Mouse (Mus musculus) gastrocnemius, adult 2 months (tissue): ENCODE results near the gene Raver2. TPM values are rescaled to one million over a fixed set of nuclear protein-coding genes. Genes with fewer than 3 reads are reported as not detected.

Source experiments
- DNase-seq: peaks from one replicate; pipeline ENCODE4 v3.0.0; 2022
- H3K27ac ChIP-seq: fragments of 200-600 bp; 2 replicates; pipeline ENCODE4 v1.8.1; 2022; ENCODE audit warnings: mild to moderate bottlenecking
- H3K4me3 ChIP-seq: fragments of 200-600 bp; 2 replicates; pipeline ENCODE4 v1.8.1; 2022; ENCODE audit warnings: mild to moderate bottlenecking, moderate library complexity
- CTCF ChIP-seq: fragments of 200-600 bp; IDR thresholded peaks from 2 replicates; pipeline ENCODE4 v1.8.1; 2022; ENCODE audit warnings: antibody characterized with exemption, mild to moderate bottlenecking, moderate library complexity
- intact Hi-C: fragments of 180-260 bp; cut with DNase I; formaldehyde crosslinking; loops from one replicate; pipeline ENCODE4 v1.15.1; 2025
- total RNA-seq, 2 experiments: library from RNA; stranded (reverse); gene quantifications; 2 replicates each; pipeline ENCODE4 v1.2.3; 2021

The Raver2 gene
- total RNA-seq, 2 experiments from 2014 or later = 1.6 to 6.7 TPM

- no peak overlapping the region for H3K27ac ChIP-seq
- H3K4me3 ChIP-seq = no peak overlapping the region
- TF ChIP-seq CTCF = no peak
- intact Hi-C loops = no loop called here
- DNase-seq = no peak
These were observed 69.2 kb downstream of the Raver2 start for GRCm38 (mm10) chr4:101137975-101138374.

GRCm38 (mm10) chr4:101141768-101142167 lies 73.0 kb downstream of the Raver2 start:
- no peak for TF ChIP-seq CTCF
- no peak for DNase-seq
- H3K27ac ChIP-seq = no peak overlapping the region
- intact Hi-C loops = no loop called here
- no peak overlapping the region for H3K4me3 ChIP-seq

DNA sequence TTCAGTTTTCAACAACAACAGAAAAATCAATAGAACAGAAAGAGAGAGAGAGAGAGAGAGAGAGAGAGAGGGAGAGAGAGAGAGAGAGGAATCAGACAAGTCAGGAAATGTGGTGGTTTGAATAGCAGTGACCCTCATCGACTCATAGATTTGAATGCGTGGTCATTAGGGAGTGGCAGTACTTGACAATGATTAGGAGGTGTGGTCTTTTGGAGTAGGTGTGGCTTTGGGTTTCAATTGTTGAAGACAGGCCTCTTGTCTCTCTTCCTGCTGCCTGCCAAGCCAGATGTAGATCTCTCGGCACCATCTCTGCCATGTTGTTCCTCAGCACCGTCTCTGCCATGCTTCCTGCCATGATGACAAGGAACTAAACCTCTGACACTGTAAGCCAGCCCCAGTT lies 75.1 kb downstream of the Raver2 start:
- no peak for TF ChIP-seq CTCF
- no peak overlapping the region for H3K4me3 ChIP-seq
- DNase-seq = no peak
- H3K27ac ChIP-seq = no peak overlapping the region
- intact Hi-C loops = no loop called here

- TF ChIP-seq CTCF = no peak
- Histone ChIP-seq H3K4me3 (no peak overlapping the region), H3K27ac (no peak overlapping the region)
- intact Hi-C loops = no loop called here
- no peak for DNase-seq
These were observed 75.6 kb downstream of the Raver2 start for GRCm38 (mm10) chr4:101144361-101144760.

DNA sequence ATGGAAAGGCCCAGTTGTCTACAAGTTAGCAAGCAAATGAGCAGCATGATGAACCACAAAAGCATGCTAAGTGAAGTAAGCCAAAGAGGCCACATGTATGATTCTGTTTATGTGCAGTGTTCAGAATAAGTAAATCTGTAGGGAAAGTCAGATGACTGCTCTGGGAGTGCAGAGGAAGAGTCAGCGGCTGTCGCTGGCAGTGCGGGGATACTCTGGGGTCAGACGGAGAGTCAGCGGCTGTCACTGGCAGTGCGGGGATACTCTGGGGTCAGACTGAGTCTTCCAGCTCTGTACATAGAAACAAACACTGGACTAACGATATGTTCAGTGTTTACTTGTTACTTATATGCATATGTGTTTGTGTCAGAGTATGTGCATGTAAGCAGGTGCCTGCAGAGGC lies 76.0 kb downstream of the Raver2 start:
- H3K4me3 ChIP-seq = no peak overlapping the region
- TF ChIP-seq CTCF = no peak
- no peak overlapping the region for H3K27ac ChIP-seq
- intact Hi-C loops = loop anchor here (5.0 kb wide), 2 partner anchors 422 to 557 kb away; no protein-coding TSS in a partner anchor
- DNase-seq = no peak

DNA sequence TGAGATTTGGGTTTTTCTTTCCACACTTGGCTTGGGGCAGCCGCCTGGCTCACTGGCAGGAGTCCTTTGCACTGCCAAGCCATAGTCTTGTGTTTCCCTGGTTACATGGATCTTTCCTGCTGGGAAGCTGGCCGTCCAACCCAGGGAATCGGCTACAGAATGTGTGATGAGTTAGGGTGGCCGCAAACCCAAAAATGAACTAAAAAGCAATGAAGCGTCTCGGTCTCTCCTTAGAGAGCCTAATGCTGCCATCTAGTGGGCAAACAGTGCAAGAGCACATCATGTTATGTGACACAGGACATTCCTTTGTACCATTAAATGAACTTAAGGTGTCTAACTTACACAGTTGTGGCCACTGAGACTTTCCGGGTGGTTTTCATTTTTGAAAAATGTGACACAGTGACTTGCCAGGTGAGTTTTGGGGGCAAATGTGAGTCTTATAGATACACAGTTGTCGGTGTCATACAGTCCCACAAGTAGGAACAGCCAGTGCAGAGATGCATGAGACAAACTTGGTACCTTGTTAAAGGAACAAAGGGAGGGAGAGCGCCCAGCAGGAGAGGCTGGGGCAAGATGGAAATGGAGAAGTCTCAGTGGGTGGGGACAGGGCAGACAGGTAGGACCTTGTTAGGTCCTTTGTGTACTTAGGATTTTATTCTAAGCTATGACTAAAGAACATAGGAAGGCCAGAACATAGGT lies 77.4 kb downstream of the Raver2 start:
- intact Hi-C loops = loop anchor here (1.0 to 5.0 kb wide), 3 partner anchors 148 to 559 kb away; no protein-coding TSS in a partner anchor
- peak; percentile 97 for TF ChIP-seq CTCF
- Histone ChIP-seq H3K4me3 (no peak overlapping the region), H3K27ac (no peak overlapping the region)
- peak; percentile 65 for DNase-seq

DNA sequence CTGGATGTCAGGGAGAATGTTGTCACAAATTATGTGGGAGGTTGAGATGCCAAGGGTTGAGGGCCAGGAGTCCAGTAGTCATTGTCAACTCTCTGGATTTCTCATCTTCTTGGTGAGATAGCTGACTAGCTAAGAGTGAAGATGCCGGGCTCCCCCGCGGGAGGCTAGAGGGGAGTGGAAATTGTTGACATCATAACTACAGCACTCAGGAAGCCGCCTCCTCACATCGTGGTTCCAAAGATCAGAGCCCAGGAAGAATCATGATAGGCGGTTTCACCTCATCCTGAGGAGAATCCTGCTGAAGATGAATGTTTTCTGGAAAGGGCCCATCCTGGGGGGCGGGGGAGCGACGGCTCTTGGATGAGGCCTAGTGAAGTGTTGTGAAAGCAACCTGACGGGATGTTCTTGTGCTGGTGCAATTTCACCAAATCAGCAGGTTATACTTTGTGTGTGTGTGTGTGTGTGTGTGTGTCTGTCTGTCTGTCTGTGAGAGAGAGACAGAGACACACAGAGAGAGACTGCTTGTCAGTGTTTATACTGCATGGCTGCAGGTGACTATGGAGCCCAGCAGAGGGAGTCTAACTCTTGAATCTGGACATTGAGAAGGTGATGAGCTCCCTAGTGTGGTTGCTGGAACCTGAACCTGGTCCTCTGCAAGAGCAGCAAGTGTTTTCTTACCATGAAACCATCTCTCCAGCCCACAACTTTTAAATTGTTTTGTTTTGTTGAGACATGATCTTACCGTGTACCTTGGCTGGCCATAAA lies 78.3 kb downstream of the Raver2 start:
- H3K27ac ChIP-seq = no peak overlapping the region
- no peak for DNase-seq
- TF ChIP-seq CTCF = peak; percentile 36; the same call in 1 of the 2 replicates
- H3K4me3 ChIP-seq = no peak overlapping the region
- intact Hi-C loops = loop anchor here (1.0 to 5.0 kb wide), 3 partner anchors 149 to 560 kb away; no protein-coding TSS in a partner anchor

DNA sequence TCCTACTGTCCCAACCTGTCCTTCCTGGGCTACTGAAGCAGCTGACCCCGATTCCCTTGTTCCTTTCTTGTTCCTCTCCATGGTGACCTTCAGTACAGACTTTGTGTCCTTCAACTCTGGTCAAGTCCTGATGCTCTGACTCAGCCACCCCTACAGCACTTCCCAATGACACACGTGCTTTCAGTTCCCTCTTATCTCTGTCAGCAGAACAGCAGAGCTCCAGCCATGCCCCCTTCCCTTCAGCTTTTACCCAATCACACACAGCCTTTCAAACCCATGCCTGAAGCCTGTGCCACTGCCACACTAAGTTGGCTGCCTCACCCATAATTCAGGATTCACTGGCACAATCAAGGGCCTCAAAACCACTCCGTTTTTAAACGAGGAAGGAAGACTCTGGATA lies 86.8 kb downstream of the Raver2 start:
- no peak overlapping the region for H3K27ac ChIP-seq
- no peak for DNase-seq
- no peak for TF ChIP-seq CTCF
- intact Hi-C loops = no loop called here
- H3K4me3 ChIP-seq = no peak overlapping the region

DNA sequence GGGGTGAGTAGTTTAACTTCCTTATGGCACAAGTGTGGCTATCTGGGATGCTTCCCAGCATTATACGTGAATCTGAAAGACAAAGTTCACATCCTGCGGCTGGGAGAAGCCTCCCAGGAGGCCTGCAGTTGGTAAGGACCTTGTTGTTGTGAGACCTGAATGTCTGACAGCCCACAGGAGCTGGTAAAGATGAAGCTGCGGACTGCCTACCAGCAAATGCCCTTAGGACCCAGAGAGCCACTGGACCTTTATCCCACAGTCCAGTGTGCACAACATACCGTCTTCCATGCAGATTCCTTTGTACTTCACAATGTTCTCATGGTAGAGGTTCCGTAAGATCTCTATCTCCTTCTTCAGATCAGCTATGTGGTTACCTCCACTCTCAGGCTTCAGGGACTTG lies 88.7 kb downstream of the Raver2 start:
- intact Hi-C loops = no loop called here
- no peak overlapping the region for H3K4me3 ChIP-seq
- no peak overlapping the region for H3K27ac ChIP-seq
- TF ChIP-seq CTCF = no peak
- DNase-seq = no peak

DNA sequence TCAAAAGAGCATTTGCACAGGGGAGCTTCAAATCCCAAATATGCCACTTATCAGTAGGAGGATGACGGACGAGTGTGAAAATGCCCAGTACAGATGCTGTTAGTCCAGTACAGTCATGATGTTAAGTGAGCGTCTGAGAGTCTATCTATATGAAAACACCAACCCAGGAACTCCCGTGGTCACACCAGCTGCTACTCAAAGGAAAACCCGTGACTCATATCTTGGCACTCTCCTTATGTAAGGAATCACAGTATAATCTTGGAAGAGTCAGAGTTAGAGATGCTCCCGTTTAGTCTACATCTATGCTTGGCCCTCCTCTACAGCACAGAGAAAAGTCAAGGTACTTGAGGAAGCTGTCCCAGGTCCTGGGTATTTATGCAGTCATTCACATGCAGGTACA lies 89.5 kb downstream of the Raver2 start:
- TF ChIP-seq CTCF = no peak
- intact Hi-C loops = no loop called here

GRCm38 (mm10) chr4:101159191-101159764 lies 90.5 kb downstream of the Raver2 start:
- no peak for DNase-seq
- intact Hi-C loops = no loop called here

More for the DNA sequence above, 89.5 kb downstream of the Raver2 start:
- DNase-seq = no peak
- no peak overlapping the region for H3K4me3 ChIP-seq
- H3K27ac ChIP-seq = no peak overlapping the region

GRCm38 (mm10) chr4:101160821-101161220 lies 92.0 kb downstream of the Raver2 start:
- DNase-seq = no peak
- H3K4me3 ChIP-seq = no peak overlapping the region
- H3K27ac ChIP-seq = no peak overlapping the region
- intact Hi-C loops = no loop called here
- TF ChIP-seq CTCF = no peak

More at GRCm38 (mm10) chr4:101159191-101159764, 90.5 kb downstream of the Raver2 start:
- TF ChIP-seq CTCF = no peak
- H3K4me3 ChIP-seq = no peak overlapping the region
- no peak overlapping the region for H3K27ac ChIP-seq

- intact Hi-C loops = no loop called here
- no peak overlapping the region for H3K27ac ChIP-seq
- no peak overlapping the region for H3K4me3 ChIP-seq
- TF ChIP-seq CTCF = no peak
- no peak for DNase-seq
These were observed 95.4 kb downstream of the Raver2 start for GRCm38 (mm10) chr4:101164189-101164588.
